Mouse (Mus musculus) lung, postnatal 14 days (tissue): ENCODE measurements around the gene Cldn12.

ENCODE experiments used
- DNase-seq: peaks from one replicate; pipeline ENCODE4 v3.0.0; 2021

Gene Cldn12

GRCm38 (mm10) chr5:5514196-5515076 is at the start of gene Cldn12:
Cldn12 (minus strand) TSS chr5:5514958.
- peak; percentile 97 for DNase-seq

DNA sequence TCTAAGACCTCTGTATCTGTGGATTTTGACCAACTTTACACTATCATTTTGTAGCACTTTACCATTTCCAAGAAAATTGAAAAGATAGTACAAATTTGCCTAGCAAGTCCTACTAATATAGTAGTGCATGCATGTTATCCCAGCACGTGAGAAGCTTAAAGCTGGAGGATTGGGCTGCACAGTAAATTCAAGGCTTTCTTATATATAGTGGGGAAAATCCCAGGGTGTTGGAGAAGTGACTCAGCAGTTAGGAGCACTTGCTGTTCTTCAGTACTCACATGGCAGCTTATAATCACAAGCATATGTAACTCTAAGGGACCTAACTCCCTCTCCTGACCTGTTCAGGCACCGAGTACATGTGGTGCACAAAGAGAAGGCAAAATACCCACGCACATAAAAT is 47.7 kb upstream of the Cldn12 start:
- DNase-seq = no peak

- no peak for DNase-seq
Observed at GRCm38 (mm10) chr5:5561041-5561706, 46.4 kb upstream of the Cldn12 start.

- DNase-seq = no peak
Observed at GRCm38 (mm10) chr5:5559798-5560197, 45.0 kb upstream of the Cldn12 start.

GRCm38 (mm10) chr5:5559079-5559740 is 44.5 kb upstream of the Cldn12 start, which contains the start of gene Gtpbp10:
Gtpbp10 (minus strand) TSS chr5:5559538.
- peak; percentile 93 for DNase-seq

DNA sequence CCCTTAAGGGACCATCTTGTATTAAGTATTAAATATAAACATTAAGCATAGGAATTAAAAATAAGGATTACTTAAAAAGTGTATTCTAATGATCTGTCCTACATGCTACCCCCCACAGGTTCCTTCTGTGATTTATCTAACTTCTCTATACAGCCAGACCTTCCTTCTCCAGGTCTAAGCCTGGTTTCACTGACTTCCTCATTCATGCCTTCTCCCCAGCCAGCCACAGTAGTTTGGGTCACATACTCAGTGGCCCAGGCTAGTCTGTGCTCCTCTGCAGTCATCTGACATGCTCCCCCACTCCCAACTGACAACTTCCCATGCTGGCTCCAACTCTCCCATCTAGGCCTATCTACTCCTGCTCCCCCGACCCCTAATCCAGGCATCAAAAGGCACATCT is 36.4 kb upstream of the Cldn12 start:
- no peak for DNase-seq

DNA sequence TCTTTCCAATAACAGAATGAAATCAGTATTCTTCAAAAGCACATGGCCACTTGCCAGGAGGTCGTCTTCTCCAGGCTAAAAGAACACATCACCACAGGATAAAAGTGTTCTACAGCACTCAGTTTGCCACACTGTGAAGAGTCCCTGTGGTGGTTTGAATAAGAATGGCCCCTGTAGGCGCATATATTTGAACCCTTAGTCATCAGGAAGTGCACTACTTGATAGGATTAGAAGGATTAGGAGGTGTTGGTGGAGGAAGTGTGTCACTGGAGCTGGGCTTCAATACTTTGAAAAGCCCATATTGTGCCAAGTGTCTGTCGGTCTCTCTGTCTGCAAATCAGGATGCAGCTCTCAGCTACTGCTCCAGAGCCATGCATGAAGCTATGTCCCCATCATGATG is 25.6 kb upstream of the Cldn12 start:
- no peak for DNase-seq

- DNase-seq = no peak
Observed at GRCm38 (mm10) chr5:5539771-5540170, 25.0 kb upstream of the Cldn12 start.

- no peak for DNase-seq
Observed at GRCm38 (mm10) chr5:5536131-5536530, 21.4 kb upstream of the Cldn12 start.

GRCm38 (mm10) chr5:5533656-5534420 is 19.1 kb upstream of the Cldn12 start:
- no peak for DNase-seq

GRCm38 (mm10) chr5:5515411-5515810 is 653 bp upstream of the Cldn12 start:
- no peak for DNase-seq

- DNase-seq = no peak
Observed at GRCm38 (mm10) chr5:5511401-5511800, 3.4 kb downstream of the Cldn12 start.

DNA sequence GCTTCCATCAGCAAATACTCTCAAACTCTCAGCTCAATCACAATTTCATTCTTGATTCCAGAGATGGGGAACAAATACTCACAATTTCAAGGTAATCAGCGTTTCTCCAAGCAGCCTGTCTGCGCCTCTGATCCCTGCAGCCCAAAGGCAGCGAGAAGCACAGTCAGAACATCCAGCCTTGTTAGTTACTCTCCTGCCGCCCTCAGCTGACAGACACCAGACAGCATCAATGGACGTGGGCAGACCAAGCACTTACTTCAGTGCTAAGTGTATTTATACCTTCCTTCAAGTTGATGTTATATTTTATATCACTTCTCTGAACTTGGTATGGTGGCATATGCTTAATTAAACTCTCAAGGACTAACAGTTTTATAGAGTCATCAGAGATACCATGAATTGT is 3.8 kb downstream of the Cldn12 start:
- no peak for DNase-seq

GRCm38 (mm10) chr5:5510304-5510887 is 4.4 kb downstream of the Cldn12 start:
- no peak for DNase-seq

DNA sequence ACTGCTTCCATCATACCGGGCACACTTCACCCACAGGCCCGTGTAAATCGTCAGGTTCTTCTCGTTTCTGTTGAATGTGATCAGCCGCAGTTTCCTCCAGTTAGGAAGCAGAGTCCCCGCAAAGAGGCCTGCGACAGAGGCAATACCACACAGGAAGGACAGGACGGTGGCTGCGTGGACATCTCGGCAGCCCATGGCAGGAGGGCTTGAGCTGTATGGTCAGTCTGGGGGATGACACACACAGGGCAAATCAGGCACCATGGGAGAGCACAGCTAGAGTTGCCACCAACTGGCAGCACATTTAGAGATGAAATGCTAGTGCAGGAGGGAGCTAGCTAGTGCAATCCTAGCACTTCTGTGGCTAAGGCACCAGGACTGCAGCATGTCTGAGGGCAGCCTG is 6.5 kb downstream of the Cldn12 start:
- DNase-seq = no peak

GRCm38 (mm10) chr5:5507701-5508225 is 7.0 kb downstream of the Cldn12 start:
- DNase-seq = peak; percentile 71

DNA sequence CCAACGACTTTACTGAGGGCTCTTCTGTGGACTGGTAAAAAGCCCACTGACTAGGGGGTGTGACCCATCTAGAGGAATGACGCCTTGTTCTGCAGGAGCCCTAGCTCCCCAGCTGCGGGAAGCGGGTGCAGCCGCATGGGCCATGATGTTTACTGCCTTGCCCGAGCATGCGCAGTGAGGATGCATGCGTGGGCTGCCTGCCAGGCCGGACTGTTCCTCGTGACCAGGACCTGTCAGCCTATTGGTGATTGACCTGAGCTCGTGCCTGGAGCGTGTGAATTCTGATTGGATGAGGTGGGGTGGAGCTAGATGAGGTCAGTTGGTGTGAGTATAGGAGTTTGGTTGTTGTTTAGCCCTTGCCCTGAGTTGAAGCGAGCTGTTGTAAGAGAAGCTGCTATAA is 10.3 kb downstream of the Cldn12 start:
- no peak for DNase-seq

DNA sequence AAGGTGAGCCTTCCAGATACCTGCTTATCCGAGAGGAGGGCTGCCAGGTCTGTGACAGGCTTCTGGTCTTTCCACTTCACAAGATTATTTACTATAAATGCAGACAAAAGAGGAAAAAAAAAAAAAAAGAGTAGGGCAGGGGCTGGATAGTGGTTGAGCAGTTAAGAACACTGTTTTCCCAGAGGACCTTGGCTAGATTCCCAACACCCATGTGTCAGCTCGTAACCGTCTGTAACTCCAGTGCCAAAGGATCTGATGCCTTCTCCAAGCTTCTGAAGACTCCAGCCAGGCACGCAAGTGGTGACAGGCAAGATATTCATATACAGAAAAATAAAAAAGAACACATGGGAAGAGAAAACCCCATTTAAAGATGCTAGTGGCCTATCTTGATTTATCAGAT is 11.4 kb downstream of the Cldn12 start:
- no peak for DNase-seq

DNA sequence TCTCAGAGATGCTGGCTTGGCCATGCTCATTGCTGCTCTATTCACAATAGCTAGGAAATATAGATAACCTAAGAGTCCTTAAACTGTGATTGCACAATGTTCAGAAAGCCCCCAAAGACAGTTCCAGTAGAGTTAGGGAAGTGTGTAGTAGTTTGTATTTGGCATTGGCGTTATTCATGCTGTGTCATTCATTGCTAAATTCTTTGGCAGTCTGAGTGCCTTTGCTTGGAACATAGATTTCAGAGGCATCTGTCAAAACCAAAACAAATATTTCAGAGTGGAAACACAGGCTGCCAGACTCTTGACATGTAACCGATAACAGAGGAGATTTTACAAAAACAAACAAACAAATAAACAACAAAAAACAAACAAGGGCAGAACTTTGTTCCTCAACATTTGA is 13.2 kb downstream of the Cldn12 start:
- no peak for DNase-seq

DNA sequence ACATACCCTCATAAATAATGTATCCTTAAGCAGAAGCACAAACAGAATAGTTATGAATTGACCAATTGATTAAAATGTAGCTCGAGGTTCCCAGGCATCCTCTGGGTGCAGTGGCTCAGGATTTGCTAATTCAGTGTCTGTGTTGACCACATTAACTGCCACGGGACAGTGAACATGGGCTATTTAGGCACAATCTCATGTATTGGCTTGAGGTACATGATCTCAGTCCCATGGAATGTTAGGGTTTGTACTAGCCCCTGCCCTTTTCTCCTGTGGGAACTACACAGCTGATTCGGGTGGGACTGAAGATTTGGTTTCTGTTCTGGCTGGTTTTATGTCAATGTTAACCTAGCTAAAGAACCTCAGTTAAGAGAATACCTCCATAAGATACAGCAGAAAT is 18.4 kb downstream of the Cldn12 start:
- DNase-seq = no peak

- no peak for DNase-seq
Observed at GRCm38 (mm10) chr5:5495042-5495441, 19.7 kb downstream of the Cldn12 start.
